Comparison of ENCODE assay signal across 12 mouse cellular contexts in genomic region chr5:107847349-107847748, GRCm38 (mm10). TPM values are rescaled to one million over a fixed set of nuclear protein-coding genes. Genes with fewer than 3 reads are reported as not detected.
A peak's percentile ranks its signal among the peaks of the same experiment; 100 is the strongest.
DNase-seq lines count a peak whose midpoint lies in the region; ATAC-seq and TF ChIP-seq lines count a peak whose summit lies in the region.
"Had no signal": no experiment of that assay in that cellular context is flagged by ENCODE, and none has a peak within 500 bp of the region (broad histone marks: within the 10 kb centered on the region; RNA-seq: fewer than 3 reads in every experiment).

No protein-coding gene starts in this region.

- H3K9me3 ChIP-seq in forebrain, postnatal 0 days (ENCODE audit: low read length), result no peaks in the 10 kb centered on the region
- H3K9me3 ChIP-seq in forebrain, embryonic 15.5 days, result no peaks in the 10 kb centered on the region
- H3K9me3 ChIP-seq in midbrain, embryonic 14.5 days (ENCODE audit: control insufficient read depth, low read length), result no peaks in the 10 kb centered on the region
- H3K9me3 ChIP-seq in midbrain, embryonic 15.5 days, result no peaks in the 10 kb centered on the region
- H3K9me3 ChIP-seq: embryonic facial prominence, embryonic 13.5 days had no signal

- H3K36me3 ChIP-seq in forebrain, postnatal 0 days (ENCODE audit: insufficient read depth), result no peaks in the 10 kb centered on the region
- no peaks in the 10 kb centered on the region for H3K36me3 ChIP-seq in forebrain, embryonic 15.5 days
- no peaks in the 10 kb centered on the region for H3K36me3 ChIP-seq in midbrain, embryonic 14.5 days (ENCODE audit: control insufficient read depth, insufficient read depth, low read length)
- H3K36me3 ChIP-seq in midbrain, embryonic 15.5 days (replicated peaks), result no peaks in the 10 kb centered on the region
- H3K36me3 ChIP-seq: embryonic facial prominence, embryonic 13.5 days had no signal

- DNase-seq in forebrain, postnatal 0 days, result peak; percentile 26
- DNase-seq in midbrain, embryonic 14.5 days, result peak; percentile 32
- DNase-seq in cerebellum, adult 9-11 months, result peak; percentile 58
- DNase-seq in retina, embryonic 14.5 days (ENCODE audit: low spot score), result no peak

- H3K27ac ChIP-seq in forebrain, postnatal 0 days (ENCODE audit: low read depth, low read length), result no peak overlapping the region
- H3K27ac ChIP-seq in forebrain, embryonic 15.5 days (replicated peaks), result no peak overlapping the region
- H3K27ac ChIP-seq in midbrain, embryonic 14.5 days (replicated peaks; ENCODE audit: low read depth, low read length), result no peak overlapping the region
- no peak overlapping the region for H3K27ac ChIP-seq in midbrain, embryonic 15.5 days
- H3K27ac ChIP-seq: embryonic facial prominence, embryonic 13.5 days had no signal

- H3K9ac ChIP-seq in forebrain, postnatal 0 days, result no peak overlapping the region
- H3K9ac ChIP-seq in forebrain, embryonic 15.5 days (replicated peaks), result no peak overlapping the region
- no peak overlapping the region for H3K9ac ChIP-seq in midbrain, embryonic 14.5 days (replicated peaks; ENCODE audit: low read length)
- H3K9ac ChIP-seq in midbrain, embryonic 15.5 days, result no peak overlapping the region
- H3K9ac ChIP-seq: embryonic facial prominence, embryonic 13.5 days had no signal

- WGBS in forebrain, postnatal 0 days, result 62% methylated on average over 5 of the region's 5 CpGs
- 62% methylated on average over 5 of the region's 5 CpGs for WGBS in forebrain, embryonic 15.5 days
- WGBS in midbrain, embryonic 14.5 days, result 80% methylated on average over 5 of the region's 5 CpGs
- WGBS in midbrain, embryonic 15.5 days, result 76% methylated on average over 5 of the region's 5 CpGs

- no peak for ATAC-seq in forebrain, postnatal 0 days
- ATAC-seq in forebrain, embryonic 15.5 days (replicated peaks), result no peak
- ATAC-seq in midbrain, embryonic 14.5 days (ENCODE audit: low FRiP score, low TSS enrichment), result no peak
- no peak for ATAC-seq in midbrain, embryonic 15.5 days (replicated peaks)
- ATAC-seq in megakaryocyte-erythroid progenitor cell, adult 5-6 weeks (replicated peaks; ENCODE audit: low FRiP score, low TSS enrichment, poor library complexity, severe bottlenecking), result 0 out of 2 replicates have a peak, but pooled peaks have one; percentile 30
- no peak for ATAC-seq in granulocyte monocyte progenitor cell, adult 5-6 weeks (replicated peaks; ENCODE audit: poor library complexity, severe bottlenecking)
- ATAC-seq: inflammation-experienced regulatory T-cells, adult 6 months had no signal

- H3K27me3 ChIP-seq in forebrain, postnatal 0 days (ENCODE audit: insufficient read depth, low read length), result no peaks in the 10 kb centered on the region
- H3K27me3 ChIP-seq in forebrain, embryonic 15.5 days, result no peaks in the 10 kb centered on the region
- H3K27me3 ChIP-seq in midbrain, embryonic 14.5 days (ENCODE audit: control insufficient read depth, insufficient read depth, low read length), result no peaks in the 10 kb centered on the region
- no peaks in the 10 kb centered on the region for H3K27me3 ChIP-seq in midbrain, embryonic 15.5 days (replicated peaks)
- H3K27me3 ChIP-seq: embryonic facial prominence, embryonic 13.5 days had no signal

- H3K4me2 ChIP-seq in forebrain, postnatal 0 days (ENCODE audit: low read depth), result no peak overlapping the region
- no peak overlapping the region for H3K4me2 ChIP-seq in forebrain, embryonic 15.5 days (replicated peaks)
- no peak overlapping the region for H3K4me2 ChIP-seq in midbrain, embryonic 14.5 days (ENCODE audit: low read length)
- no peak overlapping the region for H3K4me2 ChIP-seq in midbrain, embryonic 15.5 days
- H3K4me2 ChIP-seq: embryonic facial prominence, embryonic 13.5 days; liver, embryonic 11.5 days had no signal

- H3K4me1 ChIP-seq in forebrain, postnatal 0 days (ENCODE audit: insufficient read depth), result no peaks in the 10 kb centered on the region
- H3K4me1 ChIP-seq in forebrain, embryonic 15.5 days, result no peaks in the 10 kb centered on the region
- H3K4me1 ChIP-seq in midbrain, embryonic 14.5 days (ENCODE audit: control insufficient read depth, insufficient read depth, low read length), result no peaks in the 10 kb centered on the region
- H3K4me1 ChIP-seq in midbrain, embryonic 15.5 days, result no peaks in the 10 kb centered on the region; the same call in 1 of the 2 replicates
- H3K4me1 ChIP-seq: embryonic facial prominence, embryonic 13.5 days had no signal

- TF ChIP-seq CTCF in forebrain, postnatal 0 days (IDR thresholded peaks at IDR 0.05; ENCODE audit: low read depth), result no peak

- no peak overlapping the region for H3K4me3 ChIP-seq in forebrain, postnatal 0 days (ENCODE audit: low read depth, low read length)
- no peak overlapping the region for H3K4me3 ChIP-seq in forebrain, embryonic 15.5 days
- no peak overlapping the region for H3K4me3 ChIP-seq in midbrain, embryonic 14.5 days (replicated peaks; ENCODE audit: low read depth, low read length)
- no peak overlapping the region for H3K4me3 ChIP-seq in midbrain, embryonic 15.5 days
- H3K4me3 ChIP-seq: embryonic facial prominence, embryonic 13.5 days; myocyte had no signal

RNA-seq across cellular contexts. Expression of gene Ube2d2b, which starts 17.4 kb away (rescaled TPM):
- total RNA-seq in forebrain, postnatal 0 days (2014; rRNA removed), result not detected in 2 replicates
- not detected in 2 replicates for polyA plus RNA-seq in forebrain, postnatal 0 days (2015; fragmentation: Nextera tagmentation; extraction: Ambion mirVana)
- polyA plus RNA-seq in forebrain, embryonic 15.5 days (2015; fragmentation: Nextera tagmentation; extraction: Ambion mirVana), result 0.10 and 0.14 TPM in 2 replicates
- polyA plus RNA-seq in midbrain, embryonic 14.5 days (2014; fragmentation: Nextera tagmentation; extraction: Ambion mirVana), result 0.18 and 0.33 TPM in 2 replicates
- 0.13 and 0.22 TPM in 2 replicates for polyA plus RNA-seq in midbrain, embryonic 15.5 days (2015; fragmentation: Nextera tagmentation; extraction: Ambion mirVana)
- not detected in 2 replicates for total RNA-seq in megakaryocyte-erythroid progenitor cell, adult 5-6 weeks (2014; fragmentation: Nextera tagmentation)
- not detected in 2 replicates for total RNA-seq in megakaryocyte-erythroid progenitor cell, adult 5-6 weeks (2017)
- not detected in 2 replicates for total RNA-seq in granulocyte monocyte progenitor cell, adult 5-6 weeks (2014; fragmentation: Nextera tagmentation)
- not detected in 2 replicates for total RNA-seq in granulocyte monocyte progenitor cell, adult 5-6 weeks (2017)
- polyA plus RNA-seq: inflammation-experienced regulatory T-cells, adult 6 months had no signal

RNA-seq across cellular contexts. Expression of gene Evi5, which starts 27.6 kb away (rescaled TPM):
- 61.9 and 66.9 TPM in 2 replicates for total RNA-seq in forebrain, postnatal 0 days (2014; rRNA removed)
- 40.3 and 59.6 TPM in 2 replicates for polyA plus RNA-seq in forebrain, postnatal 0 days (2015; fragmentation: Nextera tagmentation; extraction: Ambion mirVana)
- polyA plus RNA-seq in forebrain, embryonic 15.5 days (2015; fragmentation: Nextera tagmentation; extraction: Ambion mirVana), result 54.6 and 57.2 TPM in 2 replicates
- polyA plus RNA-seq in midbrain, embryonic 14.5 days (2014; fragmentation: Nextera tagmentation; extraction: Ambion mirVana), result 40.5 and 44.3 TPM in 2 replicates
- 47.3 and 48.5 TPM in 2 replicates for polyA plus RNA-seq in midbrain, embryonic 15.5 days (2015; fragmentation: Nextera tagmentation; extraction: Ambion mirVana)
- total RNA-seq in megakaryocyte-erythroid progenitor cell, adult 5-6 weeks (2014; fragmentation: Nextera tagmentation), result 24.7 and 26.1 TPM in 2 replicates
- 14.4 and 20.7 TPM in 2 replicates for total RNA-seq in megakaryocyte-erythroid progenitor cell, adult 5-6 weeks (2017)
- 21.4 and 22.4 TPM in 2 replicates for total RNA-seq in granulocyte monocyte progenitor cell, adult 5-6 weeks (2014; fragmentation: Nextera tagmentation)
- 10.5 and 14.1 TPM in 2 replicates for total RNA-seq in granulocyte monocyte progenitor cell, adult 5-6 weeks (2017)

RNA-seq across cellular contexts. Expression of gene Rpl5, which starts 53.0 kb away (rescaled TPM):
- 195 and 203 TPM in 2 replicates for total RNA-seq in forebrain, postnatal 0 days (2014; rRNA removed)
- 65.7 and 74.2 TPM in 2 replicates for polyA plus RNA-seq in forebrain, postnatal 0 days (2015; fragmentation: Nextera tagmentation; extraction: Ambion mirVana)
- polyA plus RNA-seq in forebrain, embryonic 15.5 days (2015; fragmentation: Nextera tagmentation; extraction: Ambion mirVana), result 69.9 and 71.3 TPM in 2 replicates
- polyA plus RNA-seq in midbrain, embryonic 14.5 days (2014; fragmentation: Nextera tagmentation; extraction: Ambion mirVana), result 69.8 and 74.8 TPM in 2 replicates
- 63.8 and 64.8 TPM in 2 replicates for polyA plus RNA-seq in midbrain, embryonic 15.5 days (2015; fragmentation: Nextera tagmentation; extraction: Ambion mirVana)
- total RNA-seq in megakaryocyte-erythroid progenitor cell, adult 5-6 weeks (2014; fragmentation: Nextera tagmentation), result 494 and 673 TPM in 2 replicates
- total RNA-seq in megakaryocyte-erythroid progenitor cell, adult 5-6 weeks (2017), result 307 and 371 TPM in 2 replicates
- total RNA-seq in granulocyte monocyte progenitor cell, adult 5-6 weeks (2014; fragmentation: Nextera tagmentation), result 433 and 504 TPM in 2 replicates
- total RNA-seq in granulocyte monocyte progenitor cell, adult 5-6 weeks (2017), result 310 and 457 TPM in 2 replicates
